Mouse (Mus musculus): Measurements from ENCODE around the gene Etnk1. TPM values are rescaled to one million over a fixed set of nuclear protein-coding genes. Genes with fewer than 3 reads are reported as not detected.

Etnk1 gene
- polyA plus RNA-seq, 1 experiment from 2014 or later: 10.7 TPM

DNA sequence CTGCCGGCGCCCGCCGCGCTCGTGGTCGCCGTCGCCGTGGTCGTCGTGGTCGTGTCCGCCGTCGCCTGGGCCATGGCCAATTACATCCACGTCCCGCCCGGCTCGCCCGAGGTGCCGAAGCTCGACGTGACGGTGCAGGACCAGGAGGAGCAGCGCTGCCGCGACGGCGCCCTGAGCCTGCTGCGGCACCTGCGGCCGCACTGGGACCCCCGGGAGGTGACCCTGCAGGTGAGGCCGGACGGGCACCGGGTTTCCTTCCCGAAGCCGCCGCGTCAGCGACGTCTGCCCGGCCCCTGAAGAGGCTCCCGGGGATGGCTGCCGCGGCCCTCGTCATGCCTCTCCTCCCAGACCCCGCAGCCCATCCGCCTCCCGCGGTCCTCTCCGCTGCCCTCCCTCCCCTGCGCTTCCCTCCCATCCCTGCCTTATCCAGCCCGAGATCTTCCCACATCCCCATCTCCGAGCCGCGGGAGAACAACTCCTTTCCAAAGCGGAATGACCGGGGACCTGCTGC lies 443 bp downstream of the Etnk1 start:
- Histone ChIP-seq H3K4me3 (ENCODE audit: low read depth, low read length) (peak overlapping the region; percentile 82), H3K4me2 (replicated peaks; ENCODE audit: low read depth) (peak overlapping the region; percentile 86), H3K9ac (ENCODE audit: low read length) (peak overlapping the region; percentile 86), H3K36me3 (ENCODE audit: control insufficient read depth, insufficient read depth, low read length) (no peaks in the 10 kb centered on the region), H3K27me3 (ENCODE audit: control insufficient read depth, insufficient read depth, low read length) (no peaks in the 10 kb centered on the region), H3K4me1 (replicated peaks; ENCODE audit: control insufficient read depth, insufficient read depth) (no peaks in the 10 kb centered on the region), H3K9me3 (ENCODE audit: control insufficient read depth, low read length) (no peaks in the 10 kb centered on the region), H3K27ac (replicated peaks) (peak overlapping the region; percentile 95)
- ATAC-seq (ENCODE audit: low FRiP score, low TSS enrichment) (peak; percentile 36), DNase-seq (ENCODE audit: low spot score) (peak; percentile 61)
- TF ChIP-seq CTCF (IDR thresholded peaks at IDR 0.05; ENCODE audit: low read depth): no peak
- TF ChIP-seq EP300 (optimal IDR thresholded peaks at IDR 0.05): no peak
- under 1% methylated on average over 48 of the region's 60 CpGs for WGBS

DNA sequence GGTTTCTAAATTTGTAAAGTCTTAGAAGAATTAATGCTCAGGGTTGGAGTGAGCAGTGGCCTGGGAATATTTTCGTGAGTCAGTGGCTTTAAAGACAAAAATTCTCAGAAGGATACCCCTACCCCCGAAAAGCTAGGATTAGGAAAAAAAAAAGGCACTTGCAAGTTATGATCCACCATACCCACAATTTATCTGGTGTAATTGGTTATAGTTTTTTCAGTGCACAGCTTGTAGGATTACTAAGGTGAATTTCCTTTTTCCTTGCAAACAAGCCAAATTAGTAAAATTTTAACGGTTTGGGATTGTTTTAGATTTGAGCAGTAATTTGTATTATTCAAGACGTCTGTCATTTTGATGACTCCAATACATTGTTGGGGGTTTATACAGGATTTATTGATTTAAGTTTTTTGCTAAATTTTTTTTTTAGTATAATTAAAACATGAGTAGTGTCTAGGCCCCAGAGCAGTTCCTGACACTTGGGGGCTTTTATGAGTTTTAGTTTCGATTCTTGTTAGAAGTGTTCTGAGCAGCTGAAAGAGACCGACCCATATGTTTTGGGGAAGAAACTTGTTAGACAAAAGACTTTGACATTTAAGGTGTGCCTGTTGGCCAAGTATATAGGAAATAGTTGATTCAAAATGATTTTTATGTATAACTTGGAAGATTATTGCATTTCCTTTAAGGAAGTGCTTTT lies 1.1 kb downstream of the Etnk1 start:
- H3K4me1 ChIP-seq (replicated peaks; ENCODE audit: control insufficient read depth, insufficient read depth): no peaks in the 10 kb centered on the region
- peak overlapping the region; percentile 86 for H3K4me2 ChIP-seq (replicated peaks; ENCODE audit: low read depth)
- ATAC-seq (ENCODE audit: low FRiP score, low TSS enrichment) (no peak), DNase-seq (ENCODE audit: low spot score) (no peak)
- TF ChIP-seq EP300 (optimal IDR thresholded peaks at IDR 0.05): no peak
- TF ChIP-seq CTCF (IDR thresholded peaks at IDR 0.05; ENCODE audit: low read depth): no peak
- H3K4me3 ChIP-seq (ENCODE audit: low read depth, low read length): peak overlapping the region; percentile 82
- H3K9ac ChIP-seq (ENCODE audit: low read length): peak overlapping the region; percentile 86
- H3K9me3 ChIP-seq (ENCODE audit: control insufficient read depth, low read length): no peaks in the 10 kb centered on the region
- H3K27ac ChIP-seq (replicated peaks): peak overlapping the region; percentile 95
- H3K27me3 ChIP-seq (ENCODE audit: control insufficient read depth, insufficient read depth, low read length): no peaks in the 10 kb centered on the region
- H3K36me3 ChIP-seq (ENCODE audit: control insufficient read depth, insufficient read depth, low read length): no peaks in the 10 kb centered on the region
- 23% methylated on average over 6 of the region's 6 CpGs for WGBS

DNA sequence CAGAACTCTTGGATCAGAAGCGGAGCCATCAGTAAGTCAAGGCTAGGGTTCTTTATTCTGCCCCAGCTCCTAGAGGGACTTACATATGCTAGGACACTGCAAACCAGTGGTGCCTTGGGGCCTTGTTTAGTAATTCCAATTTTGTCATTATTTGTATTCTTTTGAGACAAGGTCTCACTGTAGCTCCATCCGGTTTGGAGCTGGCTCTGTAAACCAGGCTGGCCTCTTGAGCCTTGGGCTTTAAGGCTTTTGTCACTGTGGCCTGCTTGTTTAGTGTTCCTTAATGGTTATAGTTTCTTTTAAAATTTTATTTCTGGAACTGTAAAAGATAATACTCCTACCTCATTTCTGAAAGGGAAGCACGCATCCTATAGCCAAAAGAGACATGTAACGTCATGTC lies 2.4 kb downstream of the Etnk1 start:
- DNase-seq (ENCODE audit: low spot score): no peak
- Histone ChIP-seq H3K4me2 (replicated peaks; ENCODE audit: low read depth) (no peak overlapping the region; the same call in 1 of the 2 replicates), H3K27me3 (ENCODE audit: control insufficient read depth, insufficient read depth, low read length) (no peaks in the 10 kb centered on the region), H3K9me3 (ENCODE audit: control insufficient read depth, low read length) (no peaks in the 10 kb centered on the region), H3K9ac (ENCODE audit: low read length) (no peak overlapping the region), H3K36me3 (ENCODE audit: control insufficient read depth, insufficient read depth, low read length) (no peaks in the 10 kb centered on the region), H3K4me1 (replicated peaks; ENCODE audit: control insufficient read depth, insufficient read depth) (no peaks in the 10 kb centered on the region), H3K27ac (replicated peaks) (peak overlapping the region; percentile 0; the same call in 1 of the 2 replicates), H3K4me3 (ENCODE audit: low read depth, low read length) (no peak overlapping the region)
- TF ChIP-seq CTCF (IDR thresholded peaks at IDR 0.05; ENCODE audit: low read depth): no peak
- no peak for TF ChIP-seq EP300 (optimal IDR thresholded peaks at IDR 0.05)
- WGBS: 76% methylated on average over 4 of the region's 4 CpGs
- no peak for ATAC-seq (ENCODE audit: low FRiP score, low TSS enrichment)

DNA sequence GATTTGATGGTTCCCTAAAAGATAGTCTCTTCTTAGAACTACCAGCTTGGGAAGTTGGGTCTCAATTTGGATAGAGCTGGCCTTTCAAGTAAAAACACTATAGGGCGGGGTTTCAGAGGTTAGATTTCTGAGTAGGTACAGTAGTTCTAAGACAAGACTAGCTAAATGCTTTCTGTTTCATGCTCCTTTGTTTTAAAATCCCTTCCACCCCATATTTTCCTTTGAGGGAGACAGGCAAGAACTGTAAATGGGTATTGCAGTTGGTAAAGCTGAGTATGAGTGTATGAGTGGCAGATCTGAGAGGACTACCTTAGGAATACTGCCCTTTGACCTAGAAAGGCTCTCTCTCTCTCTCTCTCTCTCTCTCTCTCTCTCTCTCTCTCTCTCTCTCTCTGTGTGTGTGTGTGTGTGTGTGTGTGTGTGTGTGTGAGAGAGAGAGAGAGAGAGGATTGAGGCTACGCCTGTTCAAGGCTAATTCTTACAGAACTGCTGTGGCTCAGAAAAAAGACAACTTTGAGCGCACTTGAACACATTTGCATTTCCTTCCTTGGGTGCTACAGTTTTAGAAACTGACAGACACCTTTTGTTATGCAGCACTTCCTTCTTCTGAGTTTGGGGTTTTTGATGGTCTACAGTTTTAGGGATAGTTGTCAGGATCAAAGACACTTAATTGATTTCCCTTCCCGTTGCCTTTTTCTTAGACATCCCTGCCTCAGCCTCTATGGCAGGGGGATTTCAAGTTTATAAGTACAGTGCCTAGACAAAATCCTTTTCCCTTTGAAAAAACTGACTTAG lies 3.3 kb downstream of the Etnk1 start:
- no peak for ATAC-seq (ENCODE audit: low FRiP score, low TSS enrichment)
- 73% methylated on average over 4 of the region's 4 CpGs for WGBS
- DNase-seq (ENCODE audit: low spot score): no peak

DNA sequence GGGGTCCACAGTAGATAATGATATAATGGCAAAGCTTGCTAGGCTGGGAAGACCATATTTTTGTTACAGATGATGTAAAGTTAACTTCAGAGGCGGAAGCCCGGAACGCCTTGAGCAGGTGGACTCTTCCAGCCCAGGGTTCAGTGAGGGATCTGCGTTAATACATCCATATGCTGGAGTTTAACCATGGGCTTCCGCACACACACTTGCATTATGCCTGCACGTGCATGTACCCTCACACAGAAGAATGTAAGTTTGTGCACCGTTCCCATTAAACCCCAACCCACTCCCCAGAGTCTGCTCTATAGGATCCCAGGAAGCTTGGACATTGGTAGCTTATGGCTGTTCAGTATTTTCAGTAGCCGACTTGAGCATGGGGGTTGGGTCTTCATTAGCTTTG lies 4.0 kb downstream of the Etnk1 start:
- DNase-seq (ENCODE audit: low spot score) (no peak), ATAC-seq (ENCODE audit: low FRiP score, low TSS enrichment) (no peak)
- no peaks in the 10 kb centered on the region for H3K27me3 ChIP-seq (ENCODE audit: control insufficient read depth, insufficient read depth, low read length)
- H3K4me1 ChIP-seq (replicated peaks; ENCODE audit: control insufficient read depth, insufficient read depth): no peaks in the 10 kb centered on the region
- TF ChIP-seq EP300 (optimal IDR thresholded peaks at IDR 0.05) (no peak), CTCF (IDR thresholded peaks at IDR 0.05; ENCODE audit: low read depth) (no peak)
- H3K9ac ChIP-seq (ENCODE audit: low read length): no peak overlapping the region
- H3K36me3 ChIP-seq (ENCODE audit: control insufficient read depth, insufficient read depth, low read length): no peaks in the 10 kb centered on the region
- 95% methylated on average over 8 of the region's 8 CpGs for WGBS
- H3K27ac ChIP-seq (replicated peaks): no peak overlapping the region
- no peak overlapping the region for H3K4me3 ChIP-seq (ENCODE audit: low read depth, low read length)
- no peaks in the 10 kb centered on the region for H3K9me3 ChIP-seq (ENCODE audit: control insufficient read depth, low read length)
- no peak overlapping the region for H3K4me2 ChIP-seq (replicated peaks; ENCODE audit: low read depth)

More for the DNA sequence above, 3.3 kb downstream of the Etnk1 start:
- H3K4me1 ChIP-seq (replicated peaks; ENCODE audit: control insufficient read depth, insufficient read depth): no peaks in the 10 kb centered on the region
- H3K27ac ChIP-seq (replicated peaks): no peak overlapping the region
- no peak overlapping the region for H3K9ac ChIP-seq (ENCODE audit: low read length)
- H3K4me3 ChIP-seq (ENCODE audit: low read depth, low read length): no peak overlapping the region
- H3K27me3 ChIP-seq (ENCODE audit: control insufficient read depth, insufficient read depth, low read length): no peaks in the 10 kb centered on the region
- H3K9me3 ChIP-seq (ENCODE audit: control insufficient read depth, low read length): no peaks in the 10 kb centered on the region
- no peak overlapping the region for H3K4me2 ChIP-seq (replicated peaks; ENCODE audit: low read depth)
- H3K36me3 ChIP-seq (ENCODE audit: control insufficient read depth, insufficient read depth, low read length): no peaks in the 10 kb centered on the region
- TF ChIP-seq EP300 (optimal IDR thresholded peaks at IDR 0.05): no peak
- TF ChIP-seq CTCF (IDR thresholded peaks at IDR 0.05; ENCODE audit: low read depth): no peak
